Mouse (Mus musculus) layer of hippocampus, adult 8-10 months (tissue): ENCODE results near the gene Cdkal1. TPM values are rescaled to one million over a fixed set of nuclear protein-coding genes. Genes with fewer than 3 reads are reported as not detected.
A peak's percentile ranks its signal among the peaks of the same experiment; 100 is the strongest.

Experiments used
- DNase-seq, 2 experiments: peaks; one replicate each; pipeline ENCODE4 v3.0.0; 2022; ENCODE audit warnings: low spot score in 2 of 2
- total RNA-seq, 4 experiments: library from RNA; stranded (reverse); gene quantifications; 2 replicates each; pipeline ENCODE4 v1.2.4; 2022

Gene Cdkal1
- total RNA-seq, 4 experiments from 2014 or later, result 28.2 to 31.9 (median 29.1) TPM

DNA sequence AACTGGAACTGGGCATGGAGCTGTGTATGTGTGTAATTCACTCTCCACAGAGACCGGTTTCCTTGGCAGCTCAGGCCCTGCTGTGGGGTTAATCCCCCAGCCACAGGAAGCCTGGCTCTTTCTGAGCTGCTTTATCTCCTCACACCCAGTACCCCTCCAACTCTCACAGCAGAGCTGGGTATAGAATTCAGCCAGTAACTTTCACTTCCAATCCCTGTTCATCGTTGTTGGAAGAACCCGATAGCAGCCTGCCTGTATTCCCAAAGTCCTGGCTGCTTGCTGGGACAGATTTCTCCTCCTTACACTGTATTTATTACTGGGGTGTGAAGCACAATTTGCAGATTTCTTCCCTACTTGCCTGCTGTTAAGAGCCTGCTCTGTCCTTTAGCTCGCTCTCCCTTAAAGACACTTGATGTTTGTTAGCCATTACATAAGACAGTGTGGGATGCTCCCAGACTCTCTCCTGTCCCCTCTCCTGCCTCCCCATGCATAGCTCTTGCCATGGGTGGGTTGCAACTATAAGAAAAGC lies 581.7 kb downstream of the Cdkal1 start:
- peak; percentile 10 to 14 for DNase-seq

DNA sequence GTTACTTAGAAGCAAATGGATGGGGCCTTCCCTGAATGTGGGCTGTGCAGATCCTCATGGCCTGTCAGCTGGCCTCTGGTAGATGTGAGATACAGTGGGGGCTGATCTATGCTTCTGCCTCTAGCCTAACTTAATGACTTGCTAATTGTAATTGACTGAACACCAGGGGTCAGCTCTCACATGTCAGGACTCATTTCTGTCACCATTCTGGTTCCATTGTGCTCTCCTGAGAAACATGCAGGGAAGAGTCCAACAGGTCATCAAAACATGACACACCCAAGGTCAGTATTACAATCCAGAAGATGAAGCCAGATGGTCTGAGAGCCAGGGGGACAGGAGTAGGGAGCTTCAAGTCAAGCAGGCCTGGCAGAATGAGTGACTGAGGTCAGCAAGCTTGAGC lies 584.0 kb downstream of the Cdkal1 start:
- no peak for DNase-seq

- DNase-seq, result no peak
Observed at GRCm38 (mm10) chr13:29264015-29264711, 591.3 kb downstream of the Cdkal1 start.

- DNase-seq, result no peak
Observed at GRCm38 (mm10) chr13:29262164-29262563, 593.3 kb downstream of the Cdkal1 start.

DNA sequence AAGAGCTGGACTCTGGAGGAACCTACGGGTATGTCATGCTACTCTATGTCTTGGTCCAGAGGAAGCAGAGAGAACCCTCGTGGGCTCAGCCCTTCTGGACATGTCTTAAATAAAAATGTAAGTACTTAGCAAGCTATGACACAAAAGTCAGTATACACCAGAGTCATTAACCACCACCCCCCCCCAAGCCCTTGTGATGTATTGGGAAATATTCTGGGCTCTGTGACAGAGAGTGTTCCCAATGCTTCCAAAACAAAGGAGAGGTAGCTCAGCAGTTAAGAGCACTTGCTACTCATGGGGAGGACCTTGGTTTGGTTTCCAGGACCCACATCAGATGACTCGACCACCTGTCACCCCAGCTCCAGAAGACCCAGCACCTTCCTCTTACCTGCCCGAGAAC lies 606.9 kb downstream of the Cdkal1 start:
- DNase-seq, result no peak

DNA sequence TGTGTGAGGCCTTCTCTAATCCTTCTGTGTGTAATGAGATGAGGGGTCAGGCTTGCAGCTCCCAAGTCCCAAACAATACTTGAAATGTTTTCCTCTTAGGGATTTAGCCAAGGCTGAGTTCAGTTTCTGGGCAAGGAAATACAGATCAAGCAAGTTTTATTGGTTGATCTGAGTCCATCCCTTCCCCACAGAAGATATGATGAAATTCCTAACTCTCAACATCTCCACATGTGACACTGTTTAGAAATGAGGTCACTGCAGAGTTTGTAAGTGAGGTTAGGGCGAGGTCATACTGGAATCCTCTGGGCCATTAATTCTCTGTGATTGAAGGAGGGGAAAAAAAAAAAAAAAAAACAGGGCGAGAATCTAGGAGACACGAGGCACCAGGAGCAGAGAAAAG lies 607.7 kb downstream of the Cdkal1 start:
- DNase-seq, result no peak

- no peak for DNase-seq
Observed at GRCm38 (mm10) chr13:29235065-29235464, 620.4 kb downstream of the Cdkal1 start.

GRCm38 (mm10) chr13:29234442-29234841 lies 621.0 kb downstream of the Cdkal1 start:
- DNase-seq, result no peak

GRCm38 (mm10) chr13:29233970-29234369 lies 621.5 kb downstream of the Cdkal1 start:
- no peak for DNase-seq

GRCm38 (mm10) chr13:29232681-29233080 lies 622.8 kb downstream of the Cdkal1 start:
- no peak for DNase-seq

DNA sequence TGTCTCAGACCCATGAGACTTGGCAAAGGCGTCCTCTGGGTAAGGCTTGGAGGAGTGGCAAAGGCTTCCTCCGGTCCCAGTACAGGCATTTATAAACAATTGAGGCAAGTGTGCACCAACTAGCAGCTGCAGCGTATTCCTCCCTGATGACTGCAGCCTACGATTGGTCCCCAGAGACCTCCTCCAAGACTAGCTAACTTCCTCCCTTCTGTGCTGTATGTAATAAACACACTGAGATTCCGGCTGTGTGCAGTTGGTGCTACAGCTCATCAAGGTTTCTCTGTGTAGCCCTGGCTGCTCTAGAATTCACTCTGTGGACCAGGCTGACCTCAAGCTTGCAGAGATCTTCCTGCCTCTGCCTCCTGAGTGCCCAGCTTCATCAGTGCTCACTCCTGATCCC lies 630.7 kb downstream of the Cdkal1 start:
- DNase-seq, result no peak

DNA sequence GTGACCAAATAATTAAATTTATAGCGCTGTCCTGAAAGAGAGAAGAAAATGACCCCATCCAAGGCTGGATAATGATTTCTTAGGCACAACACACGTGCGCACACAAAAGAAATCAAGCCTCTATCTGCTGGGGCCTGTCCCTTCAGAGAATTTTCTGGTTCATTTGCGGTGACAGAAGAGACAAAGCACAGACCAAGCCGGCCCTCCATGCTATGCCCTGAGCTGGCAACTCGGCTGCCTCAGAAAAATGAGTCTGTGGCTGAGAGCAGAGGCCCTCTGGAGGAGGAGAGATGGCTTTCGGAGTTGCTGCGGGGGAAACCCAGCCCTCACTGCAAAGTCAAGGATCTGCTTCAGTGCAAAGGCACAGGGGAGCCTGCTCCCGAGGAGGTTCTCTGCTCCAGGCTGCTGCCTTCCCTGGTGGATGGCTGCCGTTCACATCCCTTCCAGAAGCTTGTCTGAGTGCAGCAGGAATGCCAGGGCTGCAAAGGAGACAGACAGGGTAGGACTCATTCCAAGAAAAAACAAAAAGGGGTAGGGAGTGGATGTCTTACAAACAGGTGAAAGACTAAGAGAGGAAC lies 633.1 kb downstream of the Cdkal1 start:
- no peak for DNase-seq

- no peak for DNase-seq
Observed at GRCm38 (mm10) chr13:29221646-29222045, 633.8 kb downstream of the Cdkal1 start.

DNA sequence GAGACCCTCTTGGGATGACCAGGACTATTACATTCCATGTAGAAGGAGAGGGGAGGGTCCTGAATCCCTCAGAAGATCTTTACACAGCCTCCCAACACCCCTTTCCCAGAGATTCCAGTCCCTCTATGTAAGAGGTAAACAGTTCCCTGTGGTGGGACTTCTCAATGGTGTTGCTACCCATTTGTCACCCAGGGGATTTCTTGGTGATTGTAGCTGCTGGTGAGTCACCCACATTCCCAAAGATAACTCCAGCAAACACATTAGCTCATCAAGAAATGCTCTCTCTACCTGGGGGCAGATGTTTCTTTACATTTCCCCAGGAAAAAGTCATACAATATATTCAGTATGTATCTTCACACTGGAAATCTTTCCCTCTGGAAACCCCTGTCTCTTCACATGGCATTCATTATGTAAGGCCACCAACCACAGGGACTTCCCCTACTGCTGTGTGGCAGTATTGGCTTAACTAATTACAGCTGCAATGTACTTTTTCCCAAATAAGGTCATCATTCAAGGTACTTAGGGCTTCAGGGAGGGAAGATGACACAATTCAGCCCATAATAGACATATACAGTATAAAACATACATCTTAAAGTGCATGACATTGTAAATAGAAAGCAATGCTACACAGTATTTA lies 636.8 kb downstream of the Cdkal1 start:
- no peak for DNase-seq

DNA sequence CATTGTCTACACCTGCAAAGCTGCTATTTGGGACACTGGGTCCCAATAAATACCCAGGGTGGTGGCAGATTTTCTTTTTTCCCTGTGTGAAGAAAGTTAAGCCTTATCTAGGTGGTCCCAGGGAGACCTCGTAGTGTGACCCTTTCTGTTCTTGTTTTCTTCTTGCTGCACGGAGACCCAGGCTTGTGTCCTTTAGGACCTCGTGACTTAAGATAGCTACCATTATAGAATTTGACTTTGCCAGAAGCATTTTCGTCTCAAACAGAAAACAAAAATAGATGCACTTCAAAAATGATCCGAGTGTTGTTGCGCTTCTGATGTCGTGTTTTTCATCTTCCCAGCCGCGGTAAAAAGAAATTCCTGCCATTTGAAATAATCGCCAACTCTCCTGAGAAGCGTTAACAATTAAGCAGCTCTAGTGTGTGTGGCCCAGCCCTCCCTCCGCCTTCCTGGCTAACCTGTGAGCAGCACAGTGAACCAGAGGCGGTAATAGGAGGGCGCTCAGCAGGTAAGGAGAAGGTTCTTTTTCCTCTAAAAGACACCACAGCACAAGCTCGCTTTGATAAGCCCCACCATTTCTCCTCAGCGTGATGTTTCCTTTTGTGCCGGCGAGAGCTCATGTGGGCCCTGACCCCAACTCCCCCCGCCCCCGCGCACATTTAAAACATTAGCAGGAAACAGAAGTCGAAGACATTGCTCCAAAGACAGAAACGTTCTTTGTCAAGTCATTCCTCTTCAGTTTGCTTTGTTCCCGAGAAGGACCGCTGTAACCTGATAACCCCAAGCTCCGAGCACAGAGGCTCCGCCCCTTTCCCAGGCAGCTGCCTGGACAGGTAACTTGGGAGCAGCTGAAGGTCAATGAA lies 645.1 kb downstream of the Cdkal1 start:
- no peak for DNase-seq

DNA sequence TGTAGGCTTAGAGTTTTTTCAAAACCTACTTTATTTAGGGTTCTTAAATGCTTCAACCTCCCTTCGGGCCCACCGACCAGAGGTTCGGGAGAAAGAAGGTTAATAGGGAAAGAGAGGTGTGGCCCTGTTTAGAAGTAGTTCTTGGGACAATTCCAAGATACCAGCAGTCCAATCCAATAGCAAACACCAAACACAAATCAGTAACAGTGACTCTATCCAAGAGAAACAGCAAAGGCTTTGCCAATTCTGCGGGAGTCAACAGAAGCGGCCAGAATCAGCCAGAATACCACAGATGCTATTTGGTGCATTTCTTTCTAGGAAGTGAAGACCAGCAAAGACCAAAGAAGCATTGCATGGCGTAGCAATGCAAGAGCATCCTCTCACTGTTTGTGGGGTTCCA lies 646.7 kb downstream of the Cdkal1 start:
- no peak for DNase-seq

GRCm38 (mm10) chr13:29203856-29204255 lies 651.6 kb downstream of the Cdkal1 start:
- DNase-seq, result no peak

DNA sequence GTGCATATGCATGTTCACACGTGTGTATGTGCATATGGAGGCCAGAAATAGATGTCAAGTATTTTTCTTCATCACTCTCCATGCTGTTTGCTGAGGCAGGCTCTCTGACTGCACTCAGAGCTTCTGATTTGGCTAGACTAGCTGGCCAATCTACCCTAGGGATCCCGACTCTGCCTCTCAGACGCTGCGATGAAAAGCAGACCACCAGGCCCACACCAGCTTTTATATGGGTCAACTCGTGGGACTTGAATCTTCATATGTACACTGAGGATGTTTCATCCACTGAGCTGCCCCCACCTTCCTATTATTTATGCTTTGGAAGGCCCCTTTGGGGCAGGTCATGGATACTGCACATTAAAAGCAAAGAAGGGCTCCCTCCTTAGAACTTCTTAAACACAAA lies 652.0 kb downstream of the Cdkal1 start:
- no peak for DNase-seq

GRCm38 (mm10) chr13:29202562-29202961 lies 652.9 kb downstream of the Cdkal1 start:
- no peak for DNase-seq

GRCm38 (mm10) chr13:29199679-29200078 lies 655.8 kb downstream of the Cdkal1 start:
- no peak for DNase-seq

- no peak for DNase-seq
Observed at GRCm38 (mm10) chr13:29196798-29197498, 658.5 kb downstream of the Cdkal1 start.
